Mouse (Mus musculus) embryonic fibroblast, embryonic 13.5 days (primary cell): Measurements from ENCODE around the gene Ikbke.

Source experiments
- CTCF ChIP-seq: IDR thresholded peaks from 2 replicates; pipeline ENCODE4 v1.5.1; 2011; ENCODE audit warnings: mild to moderate bottlenecking, control low read depth, low read length, moderate library complexity, borderline replicate concordance; ENCODE audit not compliant: insufficient read depth
- POLR2A ChIP-seq: IDR thresholded peaks from 2 replicates; pipeline ENCODE4 v1.6.1; 2011; ENCODE audit warnings: low read depth, mild to moderate bottlenecking, control low read depth, low read length, moderate library complexity

DNA sequence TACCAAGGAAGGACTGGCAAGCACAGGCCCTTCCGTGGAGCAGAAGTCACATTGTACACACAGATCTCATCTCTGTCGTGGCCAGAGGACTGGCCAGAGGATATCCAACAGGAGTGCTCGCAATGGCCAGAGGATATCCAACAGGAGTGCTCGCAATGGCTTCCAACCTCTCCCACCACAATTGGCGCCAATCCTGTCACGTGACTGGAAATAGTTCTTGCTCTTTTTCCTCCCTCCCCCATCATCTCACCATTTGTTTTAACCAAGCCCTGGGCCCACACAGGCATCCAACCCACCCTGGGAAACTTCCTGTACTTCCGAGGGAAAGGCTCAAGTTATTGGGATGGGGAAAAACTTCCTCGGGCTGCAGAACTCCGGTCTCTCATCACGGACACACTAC, 10.6 kb downstream of the Ikbke start:
- no peak for TF ChIP-seq CTCF
- no peak for TF ChIP-seq POLR2A
